Mouse (Mus musculus): ENCODE measurements around the gene Dnah3. TPM values are rescaled to one million over a fixed set of nuclear protein-coding genes. Genes with fewer than 3 reads are reported as not detected.

The Dnah3 gene
- polyA plus RNA-seq, 1 experiment from 2014 or later, result not detected

GRCm38 (mm10) chr7:120103019-120103567 lies 8.0 kb upstream of the Dnah3 start:
- H3K4me3 ChIP-seq, result peak overlapping the region; percentile 66
- peak overlapping the region; percentile 62 for H3K9ac ChIP-seq
- H3K36me3 ChIP-seq, result 0 out of 2 replicates have a peak, but pooled peaks cover 2% of the 10 kb centered on the region
- no peaks in the 10 kb centered on the region for H3K27me3 ChIP-seq
- no peaks in the 10 kb centered on the region for H3K9me3 ChIP-seq
- ATAC-seq (ENCODE audit: insufficient number of reproducible peaks, low FRiP score, low TSS enrichment, low read depth), result no peak
- H3K4me1 ChIP-seq, result peaks cover 13% of the 10 kb centered on the region
- WGBS, result 2% methylated on average over 25 of the region's 25 CpGs
- H3K27ac ChIP-seq, result no peak overlapping the region
- peak overlapping the region; percentile 90 for H3K4me2 ChIP-seq

GRCm38 (mm10) chr7:120102164-120102972 lies 7.3 kb upstream of the Dnah3 start, which contains the start of gene Tmem159:
Gene Tmem159 (plus strand): TSS chr7:120102353.
- Histone ChIP-seq H3K9me3 (no peaks in the 10 kb centered on the region), H3K4me2 (peak within 1 kb of the TSS; percentile 90), H3K27me3 (no peaks in the 10 kb centered on the region), H3K36me3 (no peaks in the 10 kb centered on the region), H3K27ac (peak within 1 kb of the TSS; percentile 50), H3K4me3 (peak within 1 kb of the TSS; percentile 66), H3K9ac (peak within 1 kb of the TSS; percentile 62), H3K4me1 (peaks cover 13% of the 10 kb centered on the region)
- under 1% methylated on average over 41 of the region's 42 CpGs for WGBS
- peak; percentile 88 for ATAC-seq (ENCODE audit: insufficient number of reproducible peaks, low FRiP score, low TSS enrichment, low read depth)

- no peak for ATAC-seq (ENCODE audit: insufficient number of reproducible peaks, low FRiP score, low TSS enrichment, low read depth)
These were observed 3.3 kb upstream of the Dnah3 start for GRCm38 (mm10) chr7:120098403-120098802.

GRCm38 (mm10) chr7:120097845-120098244 lies 2.8 kb upstream of the Dnah3 start:
- Histone ChIP-seq H3K36me3 (no peaks in the 10 kb centered on the region), H3K27me3 (no peaks in the 10 kb centered on the region), H3K9ac (no peak overlapping the region), H3K4me3 (no peak overlapping the region), H3K9me3 (no peaks in the 10 kb centered on the region), H3K4me2 (no peak overlapping the region), H3K4me1 (peaks cover 7% of the 10 kb centered on the region; the same call in 1 of the 2 replicates), H3K27ac (no peak overlapping the region)
- ATAC-seq (ENCODE audit: insufficient number of reproducible peaks, low FRiP score, low TSS enrichment, low read depth), result 0 out of 2 replicates have a peak, but pooled peaks have one; percentile 32
- WGBS, result 6% methylated on average over 7 of the region's 7 CpGs

More at GRCm38 (mm10) chr7:120098403-120098802, 3.3 kb upstream of the Dnah3 start:
- Histone ChIP-seq H3K9ac (no peak overlapping the region), H3K27me3 (no peaks in the 10 kb centered on the region), H3K36me3 (no peaks in the 10 kb centered on the region), H3K4me2 (no peak overlapping the region), H3K4me3 (no peak overlapping the region), H3K4me1 (peaks cover 13% of the 10 kb centered on the region), H3K9me3 (no peaks in the 10 kb centered on the region), H3K27ac (no peak overlapping the region)
- 20% methylated on average over 9 of the region's 9 CpGs for WGBS

GRCm38 (mm10) chr7:120094216-120094615 lies 864 bp downstream of the Dnah3 start:
- no peak overlapping the region for H3K4me3 ChIP-seq
- no peak overlapping the region for H3K27ac ChIP-seq
- 76% methylated on average over 3 of the region's 3 CpGs for WGBS
- no peak for ATAC-seq (ENCODE audit: insufficient number of reproducible peaks, low FRiP score, low TSS enrichment, low read depth)
- H3K4me1 ChIP-seq, result no peaks in the 10 kb centered on the region; the same call in 1 of the 2 replicates
- H3K9me3 ChIP-seq, result no peaks in the 10 kb centered on the region
- H3K36me3 ChIP-seq, result no peaks in the 10 kb centered on the region
- H3K27me3 ChIP-seq, result no peaks in the 10 kb centered on the region
- H3K9ac ChIP-seq, result no peak overlapping the region
- no peak overlapping the region for H3K4me2 ChIP-seq

GRCm38 (mm10) chr7:120093033-120093432 lies 2.0 kb downstream of the Dnah3 start:
- no peak overlapping the region for H3K4me2 ChIP-seq
- 35% methylated on average over 5 of the region's 5 CpGs for WGBS
- H3K36me3 ChIP-seq, result no peaks in the 10 kb centered on the region
- no peak overlapping the region for H3K9ac ChIP-seq
- no peak overlapping the region for H3K4me3 ChIP-seq
- no peaks in the 10 kb centered on the region; the same call in 1 of the 2 replicates for H3K4me1 ChIP-seq
- no peaks in the 10 kb centered on the region for H3K9me3 ChIP-seq
- ATAC-seq (ENCODE audit: insufficient number of reproducible peaks, low FRiP score, low TSS enrichment, low read depth), result no peak
- no peaks in the 10 kb centered on the region for H3K27me3 ChIP-seq
- H3K27ac ChIP-seq, result no peak overlapping the region

- no peaks in the 10 kb centered on the region for H3K36me3 ChIP-seq
- H3K4me1 ChIP-seq, result no peaks in the 10 kb centered on the region
- no peak overlapping the region for H3K4me2 ChIP-seq
- H3K9ac ChIP-seq, result no peak overlapping the region
- ATAC-seq (ENCODE audit: insufficient number of reproducible peaks, low FRiP score, low TSS enrichment, low read depth), result no peak
- H3K27ac ChIP-seq, result no peak overlapping the region
- H3K27me3 ChIP-seq, result no peaks in the 10 kb centered on the region
- no peak overlapping the region for H3K4me3 ChIP-seq
- 55% methylated on average over 3 of the region's 3 CpGs for WGBS
- H3K9me3 ChIP-seq, result no peaks in the 10 kb centered on the region
These were observed 14.9 kb downstream of the Dnah3 start for GRCm38 (mm10) chr7:120080177-120080576.

- ATAC-seq (ENCODE audit: insufficient number of reproducible peaks, low FRiP score, low TSS enrichment, low read depth), result no peak
- Histone ChIP-seq H3K27me3 (no peaks in the 10 kb centered on the region), H3K4me2 (no peak overlapping the region), H3K4me3 (no peak overlapping the region), H3K36me3 (no peaks in the 10 kb centered on the region), H3K4me1 (no peaks in the 10 kb centered on the region), H3K27ac (no peak overlapping the region), H3K9ac (no peak overlapping the region), H3K9me3 (no peaks in the 10 kb centered on the region)
- 40% methylated on average over 3 of the region's 3 CpGs for WGBS
These were observed 25.9 kb downstream of the Dnah3 start for GRCm38 (mm10) chr7:120069164-120069563.

GRCm38 (mm10) chr7:120068114-120068513 lies 27.0 kb downstream of the Dnah3 start:
- no peaks in the 10 kb centered on the region for H3K4me1 ChIP-seq
- H3K27me3 ChIP-seq, result no peaks in the 10 kb centered on the region
- no peak overlapping the region for H3K27ac ChIP-seq
- H3K9ac ChIP-seq, result no peak overlapping the region
- no peaks in the 10 kb centered on the region for H3K9me3 ChIP-seq
- no peaks in the 10 kb centered on the region for H3K36me3 ChIP-seq
- no peak; the same call in 1 of the 2 replicates for ATAC-seq (ENCODE audit: insufficient number of reproducible peaks, low FRiP score, low TSS enrichment, low read depth)
- no peak overlapping the region for H3K4me2 ChIP-seq
- no peak overlapping the region for H3K4me3 ChIP-seq
- 88% methylated on average over 3 of the region's 3 CpGs for WGBS

- Histone ChIP-seq H3K4me1 (no peaks in the 10 kb centered on the region), H3K4me2 (no peak overlapping the region), H3K27ac (no peak overlapping the region), H3K27me3 (no peaks in the 10 kb centered on the region), H3K9me3 (no peaks in the 10 kb centered on the region), H3K9ac (no peak overlapping the region), H3K36me3 (no peaks in the 10 kb centered on the region), H3K4me3 (no peak overlapping the region)
- 79% methylated on average over 1 of the region's 1 CpGs for WGBS
- ATAC-seq (ENCODE audit: insufficient number of reproducible peaks, low FRiP score, low TSS enrichment, low read depth), result no peak
These were observed 31.0 kb downstream of the Dnah3 start for GRCm38 (mm10) chr7:120064045-120064444.

- Histone ChIP-seq H3K4me2 (no peak overlapping the region), H3K4me3 (no peak overlapping the region), H3K27ac (no peak overlapping the region), H3K4me1 (no peaks in the 10 kb centered on the region), H3K36me3 (no peaks in the 10 kb centered on the region), H3K9me3 (no peaks in the 10 kb centered on the region), H3K9ac (no peak overlapping the region), H3K27me3 (no peaks in the 10 kb centered on the region)
- 86% methylated on average over 3 of the region's 3 CpGs for WGBS
- ATAC-seq (ENCODE audit: insufficient number of reproducible peaks, low FRiP score, low TSS enrichment, low read depth), result no peak
These were observed 39.6 kb downstream of the Dnah3 start for GRCm38 (mm10) chr7:120055479-120055878.

- H3K4me1 ChIP-seq, result no peaks in the 10 kb centered on the region
- H3K27me3 ChIP-seq, result no peaks in the 10 kb centered on the region
- no peaks in the 10 kb centered on the region for H3K36me3 ChIP-seq
- no peak for ATAC-seq (ENCODE audit: insufficient number of reproducible peaks, low FRiP score, low TSS enrichment, low read depth)
- H3K4me2 ChIP-seq, result no peak overlapping the region
- H3K9ac ChIP-seq, result no peak overlapping the region
- no peak overlapping the region for H3K27ac ChIP-seq
- H3K4me3 ChIP-seq, result no peak overlapping the region
- WGBS, result 25% methylated on average over 2 of the region's 2 CpGs
- H3K9me3 ChIP-seq, result no peaks in the 10 kb centered on the region
These were observed 41.1 kb downstream of the Dnah3 start for GRCm38 (mm10) chr7:120054016-120054415.
